In genomic region chr3:88685958-88686451, GRCm38 (mm10) we compare ENCODE assay signal across 7 mouse cellular contexts. TPM values are rescaled to one million over a fixed set of nuclear protein-coding genes. Genes with fewer than 3 reads are reported as not detected.
DNase-seq lines count a peak whose midpoint lies in the region; ATAC-seq and TF ChIP-seq lines count a peak whose summit lies in the region.

No protein-coding gene starts in this region.

- no peak for TF ChIP-seq POLR2A in bone marrow, adult 2 months (IDR thresholded peaks at IDR 0.05; ENCODE audit: borderline replicate concordance, control insufficient read depth, low read depth, low read length)
- no peak for TF ChIP-seq POLR2A in olfactory bulb, adult 2 months (IDR thresholded peaks at IDR 0.05; ENCODE audit: insufficient read depth, low read depth, low read length)

- peak overlapping the region; percentile 98 for H3K27ac ChIP-seq in bone marrow, adult 2 months (ENCODE audit: control insufficient read depth, insufficient read depth, low read depth, low read length, poor library complexity)
- H3K27ac ChIP-seq in hindbrain, postnatal 0 days, result peak overlapping the region; percentile 99
- peak overlapping the region; percentile 98 for H3K27ac ChIP-seq in liver, postnatal 0 days (ENCODE audit: low read depth)
- peak overlapping the region; percentile 71 for H3K27ac ChIP-seq in olfactory bulb, adult 2 months (ENCODE audit: insufficient read depth, low read depth, low read length)

- TF ChIP-seq EP300 in liver, postnatal 0 days (IDR thresholded peaks at IDR 0.05; ENCODE audit: low read depth), result no peak

- H3K9ac ChIP-seq in hindbrain, postnatal 0 days (replicated peaks; ENCODE audit: low read length), result peak overlapping the region; percentile 97
- H3K9ac ChIP-seq in liver, postnatal 0 days (replicated peaks), result peak overlapping the region; percentile 94

- peaks cover 2% of the 10 kb centered on the region; the same call in 1 of the 2 replicates for H3K4me1 ChIP-seq in bone marrow, adult 2 months (ENCODE audit: control insufficient read depth, insufficient read depth, low read length)
- peaks cover 28% of the 10 kb centered on the region for H3K4me1 ChIP-seq in erythroblast, embryonic 14.5 days (ENCODE audit: control insufficient read depth)
- peaks cover 9% of the 10 kb centered on the region; the same call in 1 of the 2 replicates for H3K4me1 ChIP-seq in hindbrain, postnatal 0 days (ENCODE audit: insufficient read depth, low read length)
- H3K4me1 ChIP-seq in liver, postnatal 0 days (ENCODE audit: insufficient read depth), result 0 out of 2 replicates have a peak, but pooled peaks cover 4% of the 10 kb centered on the region
- peaks cover 3% of the 10 kb centered on the region for H3K4me1 ChIP-seq in olfactory bulb, adult 2 months (ENCODE audit: control insufficient read depth, insufficient read depth, low read length)

- TF ChIP-seq CTCF in bone marrow, adult 2 months (IDR thresholded peaks at IDR 0.05; ENCODE audit: control insufficient read depth, insufficient read depth, low read length), result no peak
- TF ChIP-seq CTCF in hindbrain, postnatal 0 days (IDR thresholded peaks at IDR 0.05; ENCODE audit: low read depth), result peak; percentile 52
- TF ChIP-seq CTCF in liver, postnatal 0 days (IDR thresholded peaks at IDR 0.05; ENCODE audit: low read depth), result peak; percentile 34
- TF ChIP-seq CTCF in olfactory bulb, adult 2 months (IDR thresholded peaks at IDR 0.05; ENCODE audit: insufficient read depth, low read depth, low read length), result no peak

- H3K9me3 ChIP-seq in erythroblast, embryonic 14.5 days (ENCODE audit: control insufficient read depth, low read length), result no peaks in the 10 kb centered on the region
- H3K9me3 ChIP-seq in hindbrain, postnatal 0 days (ENCODE audit: low read length), result no peaks in the 10 kb centered on the region
- no peaks in the 10 kb centered on the region for H3K9me3 ChIP-seq in liver, postnatal 0 days (ENCODE audit: low read length)

- H3K4me3 ChIP-seq in bone marrow, adult 2 months (replicated peaks; ENCODE audit: control insufficient read depth, low read depth, low read length), result peak overlapping the region; percentile 77
- H3K4me3 ChIP-seq in erythroblast, embryonic 14.5 days (replicated peaks), result peak overlapping the region; percentile 87
- H3K4me3 ChIP-seq in hindbrain, postnatal 0 days (ENCODE audit: low read length), result peak overlapping the region; percentile 95
- peak overlapping the region; percentile 90 for H3K4me3 ChIP-seq in liver, postnatal 0 days (ENCODE audit: low read depth, low read length)
- H3K4me3 ChIP-seq in olfactory bulb, adult 2 months (ENCODE audit: insufficient read depth, low read depth, low read length), result peak overlapping the region; percentile 86

- DNase-seq in ovary, adult 18-20 months (ENCODE audit: low spot score), result peak; percentile 26
- no peak for DNase-seq in ovary, postnatal 10 days (ENCODE audit: low spot score)
- DNase-seq in hindbrain, postnatal 0 days (ENCODE audit: low spot score), result peak; percentile 80
- DNase-seq in liver, postnatal 0 days, result peak; percentile 64

- peak overlapping the region; percentile 88 for H3K4me2 ChIP-seq in hindbrain, postnatal 0 days (ENCODE audit: low read depth, low read length)
- peak overlapping the region; percentile 75 for H3K4me2 ChIP-seq in liver, postnatal 0 days (ENCODE audit: low read depth, low read length)

- H3K36me3 ChIP-seq in erythroblast, embryonic 14.5 days (ENCODE audit: control insufficient read depth), result peaks cover 41% of the 10 kb centered on the region
- peaks cover 20% of the 10 kb centered on the region for H3K36me3 ChIP-seq in hindbrain, postnatal 0 days (ENCODE audit: insufficient read depth, low read length)
- peaks cover 26% of the 10 kb centered on the region for H3K36me3 ChIP-seq in liver, postnatal 0 days (replicated peaks; ENCODE audit: insufficient read depth, low read length)

- under 1% methylated on average over 45 of the region's 45 CpGs for WGBS in bone marrow, adult 2 months
- WGBS in hindbrain, postnatal 0 days, result under 1% methylated on average over 44 of the region's 45 CpGs
- 0% methylated on average over 43 of the region's 45 CpGs for WGBS in liver, postnatal 0 days (ENCODE audit: insufficient replicate concordance)
- under 1% methylated on average over 45 of the region's 45 CpGs for WGBS in olfactory bulb, adult 2 months

- peak; percentile 75 for ATAC-seq in hindbrain, postnatal 0 days
- ATAC-seq in liver, postnatal 0 days, result peak; percentile 53

- H3K27me3 ChIP-seq in erythroblast, embryonic 14.5 days (ENCODE audit: control insufficient read depth), result no peaks in the 10 kb centered on the region
- H3K27me3 ChIP-seq in hindbrain, postnatal 0 days (ENCODE audit: insufficient read depth, low read length), result no peaks in the 10 kb centered on the region
- no peaks in the 10 kb centered on the region for H3K27me3 ChIP-seq in liver, postnatal 0 days (ENCODE audit: insufficient read depth, low read length)

RNA-seq across cellular contexts. Expression of gene Khdc4, which starts 0.4 kb away (rescaled TPM):
- polyA plus RNA-seq in bone marrow, adult 2 months (2011; ENCODE audit: insufficient read depth, insufficient read length, low replicate concordance, missing spikeins), result 23.2 and 37.6 TPM in 2 replicates
- 0.32 and 0.37 TPM in 2 replicates for polyA plus RNA-seq in erythroblast, embryonic 14.5 days (2012)
- total RNA-seq in hindbrain, postnatal 0 days (2014; rRNA removed), result 57.9 and 74.4 TPM in 2 replicates
- polyA plus RNA-seq in hindbrain, postnatal 0 days (2015; fragmentation: Nextera tagmentation; extraction: Ambion mirVana), result 66.1 and 70.7 TPM in 2 replicates
- 18.8 and 19.8 TPM in 2 replicates for polyA plus RNA-seq in liver, postnatal 0 days (2015; fragmentation: Nextera tagmentation; extraction: Ambion mirVana)
- 301 TPM in 1 of 2 replicates, not detected in the other for polyA plus RNA-seq in olfactory bulb, adult 2 months (2012; ENCODE audit: insufficient read depth, insufficient read length, low replicate concordance, missing spikeins)

RNA-seq across cellular contexts. Expression of gene Rit1, which starts 30.6 kb away (rescaled TPM):
- polyA plus RNA-seq in bone marrow, adult 2 months (2011; ENCODE audit: insufficient read depth, insufficient read length, low replicate concordance, missing spikeins), result 43.6 and 61.7 TPM in 2 replicates
- polyA plus RNA-seq in erythroblast, embryonic 14.5 days (2012), result 3.6 and 4.6 TPM in 2 replicates
- total RNA-seq in hindbrain, postnatal 0 days (2014; rRNA removed), result 55.6 and 76.7 TPM in 2 replicates
- 68.7 and 69.3 TPM in 2 replicates for polyA plus RNA-seq in hindbrain, postnatal 0 days (2015; fragmentation: Nextera tagmentation; extraction: Ambion mirVana)
- polyA plus RNA-seq in liver, postnatal 0 days (2015; fragmentation: Nextera tagmentation; extraction: Ambion mirVana), result 25.6 and 26.3 TPM in 2 replicates
- not detected in 2 replicates for polyA plus RNA-seq in olfactory bulb, adult 2 months (2012; ENCODE audit: insufficient read depth, insufficient read length, low replicate concordance, missing spikeins)

RNA-seq across cellular contexts. Expression of gene Rxfp4, which starts 33.1 kb away (rescaled TPM):
- polyA plus RNA-seq in bone marrow, adult 2 months (2011; ENCODE audit: insufficient read depth, insufficient read length, low replicate concordance, missing spikeins), result not detected in 2 replicates
- polyA plus RNA-seq in erythroblast, embryonic 14.5 days (2012), result not detected in 2 replicates
- not detected in 2 replicates for total RNA-seq in hindbrain, postnatal 0 days (2014; rRNA removed)
- not detected in 2 replicates for polyA plus RNA-seq in hindbrain, postnatal 0 days (2015; fragmentation: Nextera tagmentation; extraction: Ambion mirVana)
- polyA plus RNA-seq in liver, postnatal 0 days (2015; fragmentation: Nextera tagmentation; extraction: Ambion mirVana), result not detected in 2 replicates
- not detected in 2 replicates for polyA plus RNA-seq in olfactory bulb, adult 2 months (2012; ENCODE audit: insufficient read depth, insufficient read length, low replicate concordance, missing spikeins)

Comparison
In these comparisons a context has a peak if more than half of its experiments do, and no peak if none do; other contexts are left out.
1. CTCF ChIP-seq: peak in hindbrain, postnatal 0 days (single experiment) and liver, postnatal 0 days (single experiment); none in bone marrow, adult 2 months (single experiment) and olfactory bulb, adult 2 months (single experiment).
2. Peak in every context shown above with its lines, with median percentiles within 50 percentile points of each other: H3K27ac ChIP-seq and H3K4me3 ChIP-seq.